Mouse (Mus musculus): ENCODE measurements at regions not wholly inside any gene's neighbourhood (a gene's known extent, or its start where the extent isn't known, plus 50 kb on each side); places are given as distances from the start of the nearest gene placed in this dataset.

GRCm38 (mm10) chr12:118739103-118739502 is 107.0 kb upstream of the Sp8 start:
- no peak for TF ChIP-seq CTCF (IDR thresholded peaks at IDR 0.05; ENCODE audit: low read depth)
- TF ChIP-seq EP300 (optimal IDR thresholded peaks at IDR 0.05): no peak
